ENCODE assay signal across 8 mouse cellular contexts in genomic region chr11:68973250-68974058, GRCm38 (mm10). TPM values are rescaled to one million over a fixed set of nuclear protein-coding genes. Genes with fewer than 3 reads are reported as not detected.
A peak's percentile ranks its signal among the peaks of the same experiment; 100 is the strongest.
DNase-seq lines count a peak whose midpoint lies in the region; ATAC-seq and TF ChIP-seq lines count a peak whose summit lies in the region.
"Not testable (repeated sequence)": the region's sequence is repeated elsewhere in the genome, so short reads cannot be mapped to it uniquely, and the experiment has no call there.

No protein-coding gene starts in this region.

- peaks cover 13% of the 10 kb centered on the region for H3K4me1 ChIP-seq in heart, embryonic 11.5 days (ENCODE audit: control insufficient read depth, insufficient read depth, low read length)
- H3K4me1 ChIP-seq in kidney, embryonic 15.5 days: peaks cover 31% of the 10 kb centered on the region

- not testable (repeated sequence) for H3K79me2 ChIP-seq in C2C12 (ENCODE audit: control insufficient read depth, insufficient read depth)

- not testable (repeated sequence) for H3K79me3 ChIP-seq in C2C12 (ENCODE audit: low read depth)

- TF ChIP-seq CTCF in C2C12 (IDR thresholded peaks at IDR 0.05; ENCODE audit: control insufficient read depth, insufficient read depth, insufficient read length): not testable (repeated sequence)

- peak; percentile 90 for ATAC-seq in erythroblast, adult 5-6 weeks (replicated peaks; ENCODE audit: low FRiP score, poor library complexity, severe bottlenecking)
- peak; percentile 85 for ATAC-seq in heart, embryonic 11.5 days (replicated peaks; ENCODE audit: insufficient number of reproducible peaks, low FRiP score, low TSS enrichment)
- ATAC-seq in kidney, embryonic 15.5 days (replicated peaks; ENCODE audit: low FRiP score): peak; percentile 93

- not testable (repeated sequence) for H3K27ac ChIP-seq in heart, embryonic 11.5 days (ENCODE audit: low read depth, low read length)
- H3K27ac ChIP-seq in kidney, embryonic 15.5 days: peak overlapping the region; percentile 41; the same call in 1 of the 2 replicates

- peak; percentile 85 for DNase-seq in brain, adult 2 months (ENCODE audit: low read depth, low spot score)
- peak; percentile 90 for DNase-seq in liver
- DNase-seq in monocyte, adult 2 months (ENCODE audit: low read depth in 1 of 2, low spot score in 2 of 2): peak; percentile 44 to 61
- DNase-seq in spleen, postnatal 14 days (ENCODE audit: low spot score in 2 of 2): peak; percentile 57 to 68

- peak overlapping the region; percentile 64; the same call in 1 of the 2 replicates for H3K9ac ChIP-seq in heart, embryonic 11.5 days (ENCODE audit: low read depth, low read length)
- peak overlapping the region; percentile 39 for H3K9ac ChIP-seq in kidney, embryonic 15.5 days

- not testable (repeated sequence) for H3K9me3 ChIP-seq in heart, embryonic 11.5 days (replicated peaks; ENCODE audit: control insufficient read depth, low read length); kidney, embryonic 15.5 days (replicated peaks)

- H3K4me3 ChIP-seq in C2C12 (ENCODE audit: insufficient read depth, poor library complexity, severe bottlenecking): peak overlapping the region; percentile 28
- peak overlapping the region; percentile 49 for H3K4me3 ChIP-seq in heart, embryonic 11.5 days (ENCODE audit: low read depth, low read length)
- H3K4me3 ChIP-seq in kidney, embryonic 15.5 days (replicated peaks): peak overlapping the region; percentile 53

- peak overlapping the region; percentile 62 for H3K4me2 ChIP-seq in heart, embryonic 11.5 days
- H3K4me2 ChIP-seq in kidney, embryonic 15.5 days: peak overlapping the region; percentile 78

- under 1% methylated on average over 37 of the region's 38 CpGs for WGBS in heart, embryonic 11.5 days (ENCODE audit: insufficient replicate concordance)
- under 1% methylated on average over 38 of the region's 38 CpGs for WGBS in kidney, embryonic 15.5 days

- H3K27me3 ChIP-seq in C2C12 (ENCODE audit: control insufficient read depth, insufficient read depth, insufficient read length); heart, embryonic 11.5 days (ENCODE audit: control insufficient read depth, insufficient read depth, low read length); kidney, embryonic 15.5 days: not testable (repeated sequence)

- not testable (repeated sequence) for H3K36me3 ChIP-seq in C2C12 (ENCODE audit: control insufficient read depth, insufficient read depth); heart, embryonic 11.5 days (ENCODE audit: control insufficient read depth, insufficient read depth, low read length); kidney, embryonic 15.5 days

- H3ac ChIP-seq in C2C12 (ENCODE audit: control insufficient read depth, insufficient read length, low read depth): peak overlapping the region; percentile 68

TF ChIP-seq in C2C12, 6 proteins besides CTCF, POLR2A, EP300 and RAD21:
- TF ChIP-seq MAX (IDR thresholded peaks at IDR 0.05): peak; percentile 87
- TF ChIP-seq USF1 (IDR thresholded peaks at IDR 0.05; ENCODE audit: low read depth): peak; percentile 29

RNA-seq across cellular contexts. Expression of gene Rangrf, which starts 1.5 kb away (rescaled TPM):
- polyA plus RNA-seq in C2C12 (2012; fragmentation: generic; extraction: Trizol): 76.2 TPM
- 11.5 and 18.8 TPM in 2 replicates for total RNA-seq in erythroblast, adult 5-6 weeks (2015; ENCODE audit: low replicate concordance)
- total RNA-seq in erythroblast, adult 5-6 weeks (2017; ENCODE audit: low replicate concordance): 5.0 and 16.0 TPM in 2 replicates
- 67.0 and 70.6 TPM in 2 replicates for polyA plus RNA-seq in heart, embryonic 11.5 days (2014; fragmentation: Nextera tagmentation; extraction: Ambion mirVana)
- 63.4 and 67.7 TPM in 2 replicates for polyA plus RNA-seq in kidney, embryonic 15.5 days (2015; fragmentation: Nextera tagmentation; extraction: Ambion mirVana)

RNA-seq across cellular contexts. Expression of gene Slc25a35, which starts 5.5 kb away (rescaled TPM):
- polyA plus RNA-seq in C2C12 (2012; fragmentation: generic; extraction: Trizol): 0.88 TPM
- 0.84 and 8.3 TPM in 2 replicates for total RNA-seq in erythroblast, adult 5-6 weeks (2015; ENCODE audit: low replicate concordance)
- total RNA-seq in erythroblast, adult 5-6 weeks (2017; ENCODE audit: low replicate concordance): 0.94 TPM in 1 of 2 replicates, not detected in the other
- 1.5 and 1.6 TPM in 2 replicates for polyA plus RNA-seq in heart, embryonic 11.5 days (2014; fragmentation: Nextera tagmentation; extraction: Ambion mirVana)
- 4.8 and 5.0 TPM in 2 replicates for polyA plus RNA-seq in kidney, embryonic 15.5 days (2015; fragmentation: Nextera tagmentation; extraction: Ambion mirVana)

RNA-seq across cellular contexts. Expression of gene Arhgef15, which starts 16.2 kb away (rescaled TPM):
- polyA plus RNA-seq in C2C12 (2012; fragmentation: generic; extraction: Trizol): 0.25 TPM
- total RNA-seq in erythroblast, adult 5-6 weeks (2015; ENCODE audit: low replicate concordance): not detected in 2 replicates
- total RNA-seq in erythroblast, adult 5-6 weeks (2017; ENCODE audit: low replicate concordance): not detected in 2 replicates
- 9.0 and 12.3 TPM in 2 replicates for polyA plus RNA-seq in heart, embryonic 11.5 days (2014; fragmentation: Nextera tagmentation; extraction: Ambion mirVana)
- polyA plus RNA-seq in kidney, embryonic 15.5 days (2015; fragmentation: Nextera tagmentation; extraction: Ambion mirVana): 15.8 and 19.6 TPM in 2 replicates

RNA-seq across cellular contexts. Expression of gene Pfas, which starts 34.8 kb away (rescaled TPM):
- 22.2 TPM for polyA plus RNA-seq in C2C12 (2012; fragmentation: generic; extraction: Trizol)
- 19.6 and 51.7 TPM in 2 replicates for total RNA-seq in erythroblast, adult 5-6 weeks (2015; ENCODE audit: low replicate concordance)
- 18.3 and 36.7 TPM in 2 replicates for total RNA-seq in erythroblast, adult 5-6 weeks (2017; ENCODE audit: low replicate concordance)
- 17.3 and 24.0 TPM in 2 replicates for polyA plus RNA-seq in heart, embryonic 11.5 days (2014; fragmentation: Nextera tagmentation; extraction: Ambion mirVana)
- 43.9 and 45.9 TPM in 2 replicates for polyA plus RNA-seq in kidney, embryonic 15.5 days (2015; fragmentation: Nextera tagmentation; extraction: Ambion mirVana)

RNA-seq across cellular contexts. Expression of gene Ctc1, which starts 42.3 kb away (rescaled TPM):
- 35.0 TPM for polyA plus RNA-seq in C2C12 (2012; fragmentation: generic; extraction: Trizol)
- 14.4 and 26.5 TPM in 2 replicates for total RNA-seq in erythroblast, adult 5-6 weeks (2015; ENCODE audit: low replicate concordance)
- 6.4 and 8.9 TPM in 2 replicates for total RNA-seq in erythroblast, adult 5-6 weeks (2017; ENCODE audit: low replicate concordance)
- polyA plus RNA-seq in heart, embryonic 11.5 days (2014; fragmentation: Nextera tagmentation; extraction: Ambion mirVana): 41.3 and 48.3 TPM in 2 replicates
- polyA plus RNA-seq in kidney, embryonic 15.5 days (2015; fragmentation: Nextera tagmentation; extraction: Ambion mirVana): 50.6 and 72.7 TPM in 2 replicates
